Mouse (Mus musculus) neural tube, embryonic 13.5 days (tissue): Measurements from ENCODE around the gene Slc18b1. TPM values are rescaled to one million over a fixed set of nuclear protein-coding genes. Genes with fewer than 3 reads are reported as not detected.
"Not testable (repeated sequence)": the region's sequence is repeated elsewhere in the genome, so short reads cannot be mapped to it uniquely, and the experiment has no call there.

ENCODE experiments used
- ATAC-seq: fragments of 200-750 bp; cut with Nextera tagmentation; 2 replicates; pipeline ENCODE4 v1.8.0; 2017; ENCODE audit warnings: low read depth, mild to moderate bottlenecking, moderate TSS enrichment, moderate library complexity
- H3K27ac ChIP-seq: fragments of 300-500 bp; sonication (generic); replicated peaks from 2 replicates; pipeline ENCODE4 v1.5.1; 2015; ENCODE audit warnings: moderate library complexity, mild to moderate bottlenecking, inconsistent platforms
- H3K27me3 ChIP-seq: fragments of 300-500 bp; sonication (generic); 2 replicates; pipeline ENCODE4 v1.6.1; 2015; ENCODE audit warnings: mild to moderate bottlenecking, inconsistent platforms
- H3K36me3 ChIP-seq: fragments of 300-500 bp; sonication (generic); 2 replicates; pipeline ENCODE4 v1.6.1; 2015; ENCODE audit warnings: mild to moderate bottlenecking, inconsistent platforms
- H3K4me1 ChIP-seq: fragments of 300-500 bp; sonication (generic); replicated peaks from 2 replicates; pipeline ENCODE4 v1.6.1; 2015; ENCODE audit warnings: inconsistent platforms
- H3K4me2 ChIP-seq: fragments of 300-500 bp; sonication (generic); 2 replicates; pipeline ENCODE4 v1.6.1; 2015; ENCODE audit warnings: inconsistent platforms, mild to moderate bottlenecking, moderate library complexity
- H3K4me3 ChIP-seq: fragments of 300-500 bp; sonication (generic); 2 replicates; pipeline ENCODE4 v1.5.1; 2015; ENCODE audit warnings: mild to moderate bottlenecking, inconsistent platforms
- H3K9ac ChIP-seq: fragments of 300-500 bp; sonication (generic); 2 replicates; pipeline ENCODE4 v1.6.1; 2015; ENCODE audit warnings: moderate library complexity, mild to moderate bottlenecking, inconsistent platforms
- H3K9me3 ChIP-seq: fragments of 300-500 bp; sonication (generic); 2 replicates; pipeline ENCODE4 v1.6.1; 2016; ENCODE audit warnings: inconsistent platforms
- WGBS: fragments of 180-500 bp; shearing (Covaris S2); methylation state at CpG from one replicate; pipeline ENCODE4 v1.1.7; 2015; 5-methylcytosine and 5-hydroxymethylcytosine counted together
- polyA plus RNA-seq: library from polyadenylated mRNA; unstranded; fragments of >200 nt; fragmentation: Nextera tagmentation; extraction: Ambion mirVana; gene quantifications from 2 replicates; pipeline ENCODE4 v1.2.1, GENCODE M21; 2015

Gene Slc18b1
- polyA plus RNA-seq, 1 experiment from 2014 or later: 19.4 TPM

GRCm38 (mm10) chr10:23786631-23787038 lies 10.2 kb upstream of the Slc18b1 start:
- Histone ChIP-seq H3K9ac (peak overlapping the region; percentile 96), H3K27ac (peak overlapping the region; percentile 56; the same call in 1 of the 2 replicates), H3K4me2 (peak overlapping the region; percentile 84), H3K4me1 (peaks cover 33% of the 10 kb centered on the region), H3K36me3 (peaks cover 31% of the 10 kb centered on the region), H3K4me3 (peak overlapping the region; percentile 91)
- not testable (repeated sequence) for H3K27me3 ChIP-seq, H3K9me3 ChIP-seq
- ATAC-seq: peak; percentile 73
- WGBS: under 1% methylated on average over 23 of the region's 23 CpGs

DNA sequence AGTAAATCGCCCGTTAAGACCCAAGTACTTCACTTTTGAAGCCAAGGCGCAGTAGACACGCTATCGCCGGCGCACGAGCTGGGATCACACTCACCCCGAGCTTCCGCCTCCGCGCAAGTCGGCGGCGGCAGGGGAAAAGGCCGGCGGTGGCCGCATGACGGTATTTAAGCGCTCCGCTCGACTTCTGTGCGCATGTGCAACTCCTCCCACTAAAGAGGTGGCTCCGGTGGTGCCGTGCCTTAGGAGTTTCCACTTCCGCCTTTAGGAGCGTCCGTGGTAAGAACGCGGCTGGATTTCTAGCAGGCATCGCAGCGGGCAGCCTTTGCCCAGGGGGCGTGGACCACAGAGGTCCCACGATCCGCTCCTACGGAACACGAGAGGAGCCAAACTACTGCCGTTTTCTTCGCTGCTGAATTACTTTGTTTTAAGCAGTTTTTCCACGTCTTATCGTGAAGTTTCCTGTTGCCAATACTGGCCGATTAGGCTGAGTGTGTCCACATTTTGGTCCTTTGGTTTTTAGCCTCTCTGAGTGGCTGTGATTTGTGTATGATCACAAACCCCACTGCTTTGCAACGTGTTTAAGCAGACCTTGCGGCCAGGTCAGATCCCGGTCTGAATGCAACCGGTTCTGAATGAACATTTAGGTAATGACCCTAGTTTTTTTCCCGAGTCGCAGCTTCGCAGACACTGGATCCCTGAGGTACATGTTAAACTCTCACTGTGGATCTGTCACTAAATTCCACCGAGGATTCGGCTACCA lies 9.5 kb upstream of the Slc18b1 start, which contains the start of gene Rps12:
TSS of gene Rps12 (minus strand) at position 214 of the 760 bp plus-strand sequence.
- peak within 1 kb of the TSS; percentile 84 for H3K4me2 ChIP-seq
- H3K9me3 ChIP-seq: no peaks in the 10 kb centered on the region
- no peaks in the 10 kb centered on the region for H3K27me3 ChIP-seq
- under 1% methylated on average over 49 of the region's 51 CpGs for WGBS
- H3K36me3 ChIP-seq: peaks cover 31% of the 10 kb centered on the region
- peak within 1 kb of the TSS; percentile 81 for H3K27ac ChIP-seq
- peak; percentile 98 for ATAC-seq
- peak within 1 kb of the TSS; percentile 91 for H3K4me3 ChIP-seq
- peak within 1 kb of the TSS; percentile 96 for H3K9ac ChIP-seq
- H3K4me1 ChIP-seq: peaks cover 33% of the 10 kb centered on the region

DNA sequence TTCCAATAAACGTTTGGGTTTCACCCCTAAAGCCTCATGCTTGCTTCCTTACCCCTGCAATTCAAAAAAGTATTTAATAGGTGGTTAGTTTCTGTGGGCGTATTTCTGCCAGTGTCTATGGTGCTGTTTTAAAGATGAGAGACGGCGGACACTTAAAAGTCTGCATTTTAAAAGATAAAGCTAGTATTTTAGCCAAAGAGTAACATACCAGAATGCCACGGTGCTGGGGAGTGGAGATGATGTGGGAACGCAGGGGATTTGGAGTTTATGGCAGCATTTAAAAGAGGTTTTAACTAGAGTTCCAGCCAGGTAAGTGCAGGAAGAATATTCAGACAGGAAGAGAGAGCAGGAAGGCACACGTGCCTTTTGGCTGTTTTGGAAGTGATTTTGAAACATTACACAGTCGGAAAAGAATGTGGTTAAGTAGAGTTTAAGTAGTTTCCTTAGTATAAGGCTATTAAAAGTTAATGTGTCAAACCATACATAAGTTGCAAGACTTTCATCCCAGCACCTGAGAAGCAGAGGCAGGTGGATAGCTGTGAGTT lies 8.7 kb upstream of the Slc18b1 start:
- H3K4me2 ChIP-seq: peak overlapping the region; percentile 76
- H3K27me3 ChIP-seq: no peaks in the 10 kb centered on the region
- H3K9ac ChIP-seq: peak overlapping the region; percentile 82
- H3K27ac ChIP-seq: peak overlapping the region; percentile 81; the same call in 1 of the 2 replicates
- H3K36me3 ChIP-seq: peaks cover 27% of the 10 kb centered on the region
- 13% methylated on average over 8 of the region's 8 CpGs for WGBS
- no peaks in the 10 kb centered on the region for H3K9me3 ChIP-seq
- ATAC-seq: no peak
- peaks cover 33% of the 10 kb centered on the region for H3K4me1 ChIP-seq
- H3K4me3 ChIP-seq: peak overlapping the region; percentile 91

GRCm38 (mm10) chr10:23795871-23796520 lies 790 bp upstream of the Slc18b1 start:
- Histone ChIP-seq H3K9me3 (no peaks in the 10 kb centered on the region), H3K9ac (peak overlapping the region; percentile 80), H3K4me1 (peaks cover 26% of the 10 kb centered on the region), H3K27me3 (no peaks in the 10 kb centered on the region), H3K36me3 (peaks cover 10% of the 10 kb centered on the region), H3K4me3 (peak overlapping the region; percentile 66), H3K4me2 (peak overlapping the region; percentile 69), H3K27ac (no peak overlapping the region)
- WGBS: 62% methylated on average over 9 of the region's 9 CpGs
- ATAC-seq: no peak

DNA sequence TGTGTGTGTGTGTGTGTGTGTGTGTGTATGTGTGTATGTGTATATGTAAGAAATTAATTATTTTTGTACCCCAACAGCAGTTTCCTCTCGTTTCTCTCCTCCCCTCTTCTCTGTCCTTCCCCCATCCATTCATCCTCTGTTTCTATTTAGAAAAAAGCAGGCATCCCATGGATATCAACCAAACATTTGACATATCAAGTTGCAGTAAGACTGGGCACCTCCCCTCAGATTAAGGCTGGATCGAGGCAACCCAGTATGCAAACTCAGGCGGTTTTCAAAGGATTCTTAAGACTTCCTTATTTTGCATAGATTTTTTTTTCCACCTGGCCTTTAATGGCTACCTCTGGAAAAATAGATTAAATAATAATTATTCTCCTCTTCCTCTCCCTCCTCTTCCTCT lies 820 bp downstream of the Slc18b1 start:
- H3K4me1 ChIP-seq: peaks cover 26% of the 10 kb centered on the region
- peak overlapping the region; percentile 69 for H3K4me2 ChIP-seq
- WGBS: 15% methylated on average over 3 of the region's 3 CpGs
- H3K27me3 ChIP-seq: no peaks in the 10 kb centered on the region
- H3K9me3 ChIP-seq: no peaks in the 10 kb centered on the region
- H3K27ac ChIP-seq: no peak overlapping the region
- H3K36me3 ChIP-seq: peaks cover 26% of the 10 kb centered on the region
- ATAC-seq: peak; percentile 25; the same call in 1 of the 2 replicates
- H3K9ac ChIP-seq: peak overlapping the region; percentile 80
- H3K4me3 ChIP-seq: peak overlapping the region; percentile 66

GRCm38 (mm10) chr10:23798142-23798541 lies 1.4 kb downstream of the Slc18b1 start:
- peaks cover 31% of the 10 kb centered on the region for H3K36me3 ChIP-seq
- ATAC-seq: no peak; the same call in 1 of the 2 replicates
- no peaks in the 10 kb centered on the region for H3K27me3 ChIP-seq
- H3K4me2 ChIP-seq: peak overlapping the region; percentile 69
- no peak overlapping the region for H3K27ac ChIP-seq
- H3K9me3 ChIP-seq: no peaks in the 10 kb centered on the region
- WGBS: 93% methylated on average over 1 of the region's 1 CpGs
- peak overlapping the region; percentile 5; the same call in 1 of the 2 replicates for H3K4me3 ChIP-seq
- H3K4me1 ChIP-seq: peaks cover 26% of the 10 kb centered on the region
- peak overlapping the region; percentile 47; the same call in 1 of the 2 replicates for H3K9ac ChIP-seq

DNA sequence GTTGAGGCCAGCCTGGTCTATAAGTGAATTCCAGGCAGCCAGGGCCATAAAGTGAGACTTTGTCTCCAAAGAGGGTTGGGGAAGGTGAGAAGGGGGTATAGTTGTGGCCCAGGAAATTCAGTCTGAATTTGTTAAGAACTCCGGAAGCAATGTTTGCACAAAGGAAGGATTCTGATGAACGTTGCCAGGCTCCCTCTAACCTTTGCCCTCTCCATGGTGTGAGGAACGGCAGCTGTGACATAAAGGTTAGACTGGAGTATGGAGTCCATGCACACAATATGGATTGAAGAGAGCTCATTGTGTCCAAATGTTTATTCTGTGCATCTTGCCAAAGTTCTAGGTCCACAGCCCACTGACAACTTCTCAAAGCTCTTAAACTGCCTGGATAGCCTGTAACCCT lies 3.1 kb downstream of the Slc18b1 start:
- peaks cover 44% of the 10 kb centered on the region for H3K36me3 ChIP-seq
- peaks cover 26% of the 10 kb centered on the region for H3K4me1 ChIP-seq
- no peak overlapping the region for H3K27ac ChIP-seq
- no peak overlapping the region for H3K4me3 ChIP-seq
- no peaks in the 10 kb centered on the region for H3K9me3 ChIP-seq
- WGBS: 17% methylated on average over 3 of the region's 3 CpGs
- no peaks in the 10 kb centered on the region for H3K27me3 ChIP-seq
- no peak overlapping the region for H3K4me2 ChIP-seq
- no peak for ATAC-seq
- no peak overlapping the region for H3K9ac ChIP-seq

GRCm38 (mm10) chr10:23802911-23803310 lies 6.1 kb downstream of the Slc18b1 start:
- 77% methylated on average over 3 of the region's 3 CpGs for WGBS

GRCm38 (mm10) chr10:23804665-23805064 lies 7.9 kb downstream of the Slc18b1 start:
- WGBS: 75% methylated on average over 3 of the region's 3 CpGs
- H3K36me3 ChIP-seq: peaks cover 73% of the 10 kb centered on the region
- H3K9me3 ChIP-seq: no peaks in the 10 kb centered on the region
- no peaks in the 10 kb centered on the region for H3K27me3 ChIP-seq
- H3K27ac ChIP-seq: no peak overlapping the region
- ATAC-seq: no peak
- H3K9ac ChIP-seq: no peak overlapping the region
- no peaks in the 10 kb centered on the region for H3K4me1 ChIP-seq
- no peak overlapping the region for H3K4me3 ChIP-seq
- no peak overlapping the region for H3K4me2 ChIP-seq

More at GRCm38 (mm10) chr10:23802911-23803310, 6.1 kb downstream of the Slc18b1 start:
- peaks cover 64% of the 10 kb centered on the region for H3K36me3 ChIP-seq
- H3K4me1 ChIP-seq: peaks cover 11% of the 10 kb centered on the region
- no peak overlapping the region for H3K4me3 ChIP-seq
- H3K4me2 ChIP-seq: no peak overlapping the region
- H3K9ac ChIP-seq: no peak overlapping the region
- H3K27me3 ChIP-seq: no peaks in the 10 kb centered on the region
- H3K27ac ChIP-seq: no peak overlapping the region
- H3K9me3 ChIP-seq: no peaks in the 10 kb centered on the region
- ATAC-seq: no peak

- no peak for ATAC-seq
- WGBS: 30% methylated on average over 4 of the region's 4 CpGs
- peaks cover 70% of the 10 kb centered on the region for H3K36me3 ChIP-seq
Observed at GRCm38 (mm10) chr10:23806201-23806600, 9.4 kb downstream of the Slc18b1 start.

DNA sequence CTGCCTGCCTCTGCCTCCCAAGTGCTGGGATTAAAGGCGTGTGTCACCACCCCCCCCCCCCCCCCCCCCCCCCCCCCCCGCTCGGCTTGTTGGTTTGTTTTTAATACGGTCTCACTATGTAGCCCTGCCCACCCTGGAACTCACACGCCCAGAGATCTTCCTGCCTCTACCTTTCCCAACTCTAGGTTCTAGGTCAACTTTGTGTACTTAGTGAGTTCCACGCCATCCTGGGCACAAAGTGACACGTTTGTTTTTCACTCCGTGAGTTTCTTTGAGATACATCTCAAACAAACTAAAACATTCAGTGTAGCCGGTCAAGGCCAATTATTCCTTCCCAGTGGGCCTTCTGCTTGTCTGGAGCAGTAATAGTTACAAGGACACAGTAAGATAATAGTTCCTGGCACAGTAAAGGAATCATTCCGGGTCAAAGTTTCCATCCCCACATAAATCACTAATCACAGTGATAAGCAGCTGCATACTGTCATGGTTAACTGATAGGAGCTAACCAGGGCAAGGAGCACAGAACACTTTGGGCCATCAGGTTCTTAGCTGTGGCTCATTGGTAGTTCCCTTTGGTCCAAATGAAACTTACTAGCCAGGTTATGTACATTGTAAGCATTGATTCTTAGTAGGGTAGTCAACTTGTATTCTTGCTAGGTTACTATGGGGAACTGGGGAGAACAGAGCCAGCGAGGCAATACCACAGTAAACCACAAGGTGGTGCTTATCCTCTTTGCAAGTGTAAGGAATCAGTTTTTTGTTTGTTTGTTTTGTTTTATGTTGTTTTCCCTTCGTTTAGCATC lies 15.1 kb downstream of the Slc18b1 start:
- no peaks in the 10 kb centered on the region; the same call in 1 of the 2 replicates for H3K4me1 ChIP-seq
- no peak overlapping the region for H3K4me3 ChIP-seq
- H3K9ac ChIP-seq: no peak overlapping the region
- H3K36me3 ChIP-seq: peaks cover 32% of the 10 kb centered on the region
- H3K4me2 ChIP-seq: no peak overlapping the region
- H3K27me3 ChIP-seq: no peaks in the 10 kb centered on the region
- ATAC-seq: no peak
- no peak overlapping the region for H3K27ac ChIP-seq
- no peaks in the 10 kb centered on the region for H3K9me3 ChIP-seq
- 77% methylated on average over 9 of the region's 12 CpGs for WGBS

More at GRCm38 (mm10) chr10:23806201-23806600, 9.4 kb downstream of the Slc18b1 start:
- Histone ChIP-seq H3K27me3 (no peaks in the 10 kb centered on the region), H3K4me1 (no peaks in the 10 kb centered on the region), H3K9me3 (no peaks in the 10 kb centered on the region), H3K4me2 (no peak overlapping the region), H3K27ac (no peak overlapping the region), H3K9ac (no peak overlapping the region), H3K4me3 (no peak overlapping the region)
